Mouse (Mus musculus): ENCODE measurements around the gene Slc22a5.
A peak's percentile ranks its signal among the peaks of the same experiment; 100 is the strongest.
"Not testable (repeated sequence)": the region's sequence is repeated elsewhere in the genome, so short reads cannot be mapped to it uniquely, and the experiment has no call there.

Slc22a5 gene

DNA sequence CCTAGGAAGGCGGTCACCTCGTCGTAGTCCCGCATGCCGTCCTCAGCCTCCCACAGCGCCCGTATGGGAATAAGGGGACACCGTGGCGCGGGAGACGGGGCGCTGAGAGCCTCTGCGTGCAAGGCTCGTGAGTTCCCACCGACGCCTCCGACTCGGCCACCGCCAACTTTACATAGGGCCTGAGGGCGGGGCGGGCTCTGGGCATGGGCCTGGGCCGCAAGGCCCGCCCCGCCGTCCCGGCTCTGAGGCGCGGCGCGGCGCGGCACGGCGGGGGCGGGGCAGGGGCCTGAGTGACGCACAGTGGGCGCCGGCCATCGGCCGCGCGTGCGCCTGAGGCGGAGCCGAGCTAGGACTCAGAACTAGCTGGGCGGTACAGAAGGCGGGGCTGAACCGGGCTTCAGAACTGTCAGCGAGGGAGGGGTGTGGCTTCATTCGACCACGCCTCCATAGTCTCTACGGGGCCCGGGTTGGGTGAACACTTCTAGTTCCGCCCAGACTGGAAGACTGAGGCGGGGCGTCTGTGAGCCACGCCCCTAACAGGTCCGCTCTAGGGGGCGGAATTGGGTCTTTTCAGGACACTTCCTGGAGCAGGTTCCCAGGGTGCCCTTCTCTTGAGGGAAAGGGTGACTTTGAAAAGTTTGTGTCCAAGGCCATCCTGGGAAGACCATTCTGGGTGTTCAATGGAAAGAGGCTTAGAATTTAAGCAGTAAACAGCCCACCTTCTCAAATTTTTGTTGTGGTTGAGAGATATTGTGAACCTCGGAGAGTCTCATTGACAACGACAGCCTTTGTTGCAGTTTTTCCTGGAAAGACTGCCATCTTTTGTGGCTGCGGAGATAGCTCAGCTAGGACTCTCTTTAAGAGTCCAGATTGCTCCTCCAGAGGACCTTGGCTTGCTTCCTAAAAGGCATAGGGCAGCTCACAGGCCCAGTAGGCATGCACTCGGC is at the start of gene Slc22a5:
Slc22a5 (minus strand) TSS at position 156 of the 947 bp plus-strand sequence.
- DNase-seq (ENCODE audit: low read depth) = peak; percentile 99

DNA sequence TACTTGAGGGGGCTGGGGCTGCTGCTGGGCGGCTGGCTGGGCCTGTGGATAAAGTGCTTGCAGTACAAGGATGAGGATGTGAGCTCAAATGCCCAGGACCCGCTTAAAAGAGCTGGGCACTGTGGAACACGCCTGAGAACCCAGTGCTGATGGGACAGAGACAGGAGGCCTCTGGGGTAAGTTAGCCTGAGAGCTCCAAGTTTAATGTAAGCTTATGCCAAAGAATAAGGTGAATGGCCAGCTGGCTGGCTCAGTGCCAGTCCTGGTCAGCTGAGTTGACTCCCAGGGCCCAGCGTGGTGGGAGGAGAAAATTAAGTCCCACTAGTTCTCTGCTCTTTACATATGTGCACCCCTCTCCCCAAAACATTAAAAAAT is 40.5 kb upstream of the Slc22a5 start:
- DNase-seq (ENCODE audit: low read depth) = not testable (repeated sequence)

DNA sequence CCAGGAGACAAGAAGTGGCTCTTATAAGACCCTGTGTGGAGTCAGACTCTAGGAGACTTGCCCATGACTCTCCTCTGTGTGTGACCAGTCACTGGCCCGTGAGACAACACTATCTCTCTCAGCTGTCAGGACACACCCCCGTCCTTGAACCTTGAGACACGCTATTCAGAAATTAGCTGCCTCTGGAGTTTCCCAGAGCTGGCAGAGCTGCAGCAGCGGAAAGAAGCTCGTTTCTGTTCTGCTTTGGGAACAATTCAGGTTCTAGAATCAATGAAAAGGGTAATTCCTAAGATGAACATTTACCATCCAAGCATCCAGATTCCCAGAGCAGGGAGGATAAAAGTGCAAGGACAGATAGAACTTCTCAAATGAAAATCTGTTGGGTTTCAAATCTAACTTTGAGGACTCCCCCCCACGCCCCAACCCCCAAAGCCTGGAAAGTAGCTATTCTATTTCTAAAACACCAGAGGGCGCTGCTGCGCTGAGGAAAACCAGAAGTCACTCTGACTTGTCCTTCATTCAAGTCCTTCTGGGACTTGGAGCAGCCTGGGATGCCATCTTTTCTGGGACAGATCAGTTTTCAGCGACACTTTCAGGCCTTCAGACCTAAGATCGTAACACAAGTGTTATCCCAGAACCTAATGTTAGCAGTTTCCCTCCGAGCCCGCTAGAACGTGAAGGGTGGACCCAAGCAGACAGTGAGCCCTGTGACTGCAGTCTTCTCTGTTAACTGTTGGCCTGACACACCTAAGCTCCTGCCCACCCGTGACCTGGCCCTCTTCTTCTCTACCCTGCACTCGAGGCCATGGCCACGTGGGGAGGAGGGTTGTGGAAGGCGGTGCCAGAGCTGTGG is 39.9 kb upstream of the Slc22a5 start:
- DNase-seq (ENCODE audit: low read depth) = peak; percentile 35

DNA sequence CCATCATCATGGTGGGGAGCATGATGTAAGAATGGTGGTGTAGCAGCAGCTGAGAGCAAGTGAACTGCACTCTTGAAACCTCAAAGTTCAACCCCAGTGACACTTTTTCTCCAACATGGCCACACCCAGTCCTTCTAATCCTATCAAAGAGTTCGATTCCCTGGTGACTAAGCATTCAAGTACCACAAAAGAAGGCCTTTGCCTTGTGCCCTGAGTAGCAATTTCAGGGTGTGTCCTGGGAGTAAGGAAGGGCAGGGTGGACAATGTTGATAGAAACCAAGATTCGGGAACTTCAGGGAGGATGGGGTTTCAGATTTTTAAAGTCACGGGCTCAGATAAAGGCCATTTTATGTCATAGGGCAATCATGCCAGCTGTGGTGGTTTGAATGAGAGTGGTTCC is 38.3 kb upstream of the Slc22a5 start:
- DNase-seq (ENCODE audit: low read depth) = no peak

DNA sequence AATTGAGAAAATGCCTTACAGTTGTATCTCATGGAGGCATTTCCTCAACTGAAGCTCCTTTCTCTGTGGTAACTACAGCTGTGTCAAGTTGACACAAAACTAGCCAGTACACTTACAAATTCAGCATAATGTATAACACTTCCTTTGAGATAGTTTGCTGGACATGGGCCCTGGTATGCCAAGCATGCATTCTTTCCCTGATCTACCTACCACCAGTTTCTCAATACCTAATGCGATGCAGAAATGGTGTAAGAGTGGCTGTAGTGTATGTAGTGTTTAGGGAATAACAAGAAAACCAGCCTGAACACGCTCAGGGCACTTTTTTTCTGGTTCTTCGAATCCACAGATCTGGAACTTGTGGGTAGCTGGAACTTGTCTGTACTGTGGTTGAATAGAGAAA is 37.1 kb upstream of the Slc22a5 start:
- DNase-seq (ENCODE audit: low read depth) = no peak

DNA sequence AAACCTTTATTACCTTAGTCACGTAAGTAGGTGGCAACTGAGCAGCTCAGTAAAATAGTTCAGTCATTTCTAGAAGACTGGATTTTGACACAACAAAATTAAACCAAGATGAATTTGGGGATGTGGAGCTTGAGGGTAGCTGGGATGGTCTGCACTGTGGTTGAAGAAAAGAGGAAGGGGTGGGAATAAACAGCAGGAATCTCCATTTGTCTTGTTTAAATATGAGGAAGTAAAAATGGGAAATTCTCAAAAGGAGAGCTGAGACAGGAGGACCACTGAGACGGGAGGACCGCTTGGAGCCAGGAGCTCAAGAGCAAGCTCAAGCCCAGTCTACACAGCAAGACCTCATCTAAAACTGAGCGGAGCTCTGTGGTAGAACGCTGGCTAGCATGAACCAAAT is 34.8 kb upstream of the Slc22a5 start:
- DNase-seq (ENCODE audit: low read depth) = no peak

DNA sequence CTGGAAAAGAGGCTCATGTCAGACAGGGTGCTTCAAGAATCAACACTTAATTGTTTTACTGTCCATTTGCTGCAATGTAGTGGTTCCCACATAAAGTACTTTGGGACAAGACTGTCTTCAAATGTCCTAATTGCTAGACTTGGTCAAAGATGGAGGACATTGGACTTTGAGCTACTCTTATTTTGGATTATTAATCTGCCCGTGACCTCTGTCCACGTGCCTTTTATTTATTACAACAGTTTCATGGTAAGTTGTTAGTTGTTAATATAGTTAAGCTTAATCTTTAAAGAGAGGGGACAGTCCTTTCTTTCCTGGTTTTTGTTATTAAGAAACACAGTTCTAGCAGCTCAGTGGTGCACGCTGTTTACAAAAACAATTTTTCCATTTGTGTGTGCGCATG is 27.4 kb upstream of the Slc22a5 start:
- no peak for DNase-seq (ENCODE audit: low read depth)

DNA sequence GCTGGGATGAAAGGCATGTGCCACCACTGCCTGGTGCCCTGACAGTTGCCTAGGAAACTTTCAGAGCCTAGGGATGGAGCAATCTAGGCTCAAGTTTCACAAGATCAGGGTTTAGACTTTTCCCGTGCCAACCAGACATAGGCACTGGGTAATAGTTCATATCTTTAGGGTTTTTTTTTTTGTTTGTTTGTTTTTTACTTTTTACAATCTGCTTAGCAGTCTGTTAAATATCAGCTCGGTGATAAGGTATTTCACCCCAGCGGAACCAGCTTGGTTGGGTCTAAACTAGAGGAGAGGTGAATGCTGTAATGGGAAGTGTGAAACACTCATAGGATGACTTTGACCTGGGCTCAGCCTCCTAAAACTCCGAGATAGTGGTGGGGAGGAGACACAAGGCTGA is 19.6 kb upstream of the Slc22a5 start:
- no peak for DNase-seq (ENCODE audit: low read depth)

DNA sequence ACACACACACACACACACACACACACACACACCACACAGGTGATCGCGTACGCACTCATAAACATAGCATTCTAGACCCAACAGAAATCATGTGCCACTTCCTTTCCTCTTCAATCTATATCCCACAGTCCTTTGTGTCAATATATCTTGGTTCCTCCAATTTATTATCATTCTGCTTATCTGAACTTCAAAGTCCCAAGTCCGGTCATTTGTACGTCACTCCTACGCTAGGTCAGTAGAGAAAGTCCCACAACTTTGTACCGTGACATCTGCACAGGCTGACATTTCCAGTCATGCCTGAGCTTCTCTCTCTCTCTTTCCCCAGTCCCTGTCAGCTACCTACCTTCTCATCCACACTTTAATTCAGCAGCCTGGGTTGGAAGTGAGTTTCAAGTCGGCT is 17.2 kb upstream of the Slc22a5 start:
- DNase-seq (ENCODE audit: low read depth) = no peak

DNA sequence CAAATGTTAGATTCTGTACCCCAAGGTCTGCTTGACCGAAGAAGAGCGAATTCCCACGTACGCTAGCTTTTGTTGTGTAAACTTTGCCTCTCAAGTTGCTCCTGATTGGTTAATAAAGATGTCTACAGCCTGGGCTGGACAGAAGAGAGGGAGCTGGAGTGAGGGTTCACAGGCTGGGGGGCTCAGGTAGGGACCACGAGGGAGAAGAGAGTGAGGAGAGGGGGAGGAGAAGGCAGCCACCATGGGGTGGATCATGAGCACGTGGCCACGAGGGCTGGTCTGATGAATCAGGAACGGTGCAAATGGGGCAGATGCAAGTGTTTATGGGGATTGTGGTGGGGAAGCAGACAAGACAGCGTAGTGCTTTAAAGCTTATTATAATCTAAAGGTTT is 13.1 kb upstream of the Slc22a5 start:
- no peak for DNase-seq (ENCODE audit: low read depth)

DNA sequence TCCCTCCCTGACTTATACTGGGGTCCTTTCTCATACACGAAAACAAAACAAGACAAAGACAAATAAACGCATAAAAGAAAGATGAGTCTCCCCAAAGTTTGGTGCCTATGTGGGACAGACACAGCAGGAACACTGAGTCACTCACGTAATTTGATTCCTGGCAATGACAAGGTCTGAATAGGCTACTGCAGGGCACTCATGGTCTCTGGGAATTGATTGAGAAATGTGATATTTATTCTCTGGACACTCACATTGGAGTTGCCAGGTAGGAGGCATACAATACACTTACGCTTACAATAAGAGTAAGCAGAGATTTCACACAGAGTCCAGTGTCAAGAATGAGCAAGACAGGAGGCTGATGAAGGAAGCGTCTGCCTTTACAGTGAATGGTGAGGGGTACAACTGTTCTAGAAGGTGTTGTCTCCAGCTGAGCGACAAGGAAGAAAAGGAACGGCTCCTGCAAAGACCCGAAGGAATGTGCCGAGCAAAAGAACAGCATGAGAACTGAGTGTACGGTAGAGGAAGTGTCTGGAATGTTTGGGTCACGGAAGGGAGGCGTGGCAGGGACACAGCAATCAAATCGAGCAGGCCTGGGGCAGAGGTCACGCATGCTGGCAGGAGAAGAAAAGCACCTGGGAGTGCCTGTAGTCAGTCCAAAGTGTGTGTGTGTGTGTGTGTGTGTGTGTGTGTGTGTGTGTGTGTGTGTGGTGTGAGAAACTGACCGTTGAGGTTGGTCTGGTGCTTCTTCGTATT is 12.5 kb upstream of the Slc22a5 start:
- no peak for DNase-seq (ENCODE audit: low read depth)

DNA sequence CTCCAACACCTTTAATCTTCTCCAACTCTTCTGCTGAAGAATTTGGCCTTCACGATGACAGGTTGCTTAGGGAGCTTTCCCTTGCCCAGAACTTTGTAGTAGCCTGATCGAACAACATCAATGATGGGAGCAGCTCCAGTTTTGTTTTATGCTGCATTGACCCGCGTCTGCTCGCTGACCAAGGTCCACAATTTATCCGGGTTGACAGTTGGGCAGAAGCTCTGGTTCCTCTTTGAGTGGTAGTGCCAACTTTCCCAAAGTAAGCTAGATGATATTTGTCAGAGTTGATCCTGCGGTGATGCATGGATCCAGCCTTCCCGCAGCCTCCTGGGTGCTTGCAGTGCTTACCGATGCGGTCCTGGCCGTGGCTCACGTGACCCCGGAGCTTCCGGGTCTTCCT is 11.3 kb upstream of the Slc22a5 start:
- no peak for DNase-seq (ENCODE audit: low read depth)

DNA sequence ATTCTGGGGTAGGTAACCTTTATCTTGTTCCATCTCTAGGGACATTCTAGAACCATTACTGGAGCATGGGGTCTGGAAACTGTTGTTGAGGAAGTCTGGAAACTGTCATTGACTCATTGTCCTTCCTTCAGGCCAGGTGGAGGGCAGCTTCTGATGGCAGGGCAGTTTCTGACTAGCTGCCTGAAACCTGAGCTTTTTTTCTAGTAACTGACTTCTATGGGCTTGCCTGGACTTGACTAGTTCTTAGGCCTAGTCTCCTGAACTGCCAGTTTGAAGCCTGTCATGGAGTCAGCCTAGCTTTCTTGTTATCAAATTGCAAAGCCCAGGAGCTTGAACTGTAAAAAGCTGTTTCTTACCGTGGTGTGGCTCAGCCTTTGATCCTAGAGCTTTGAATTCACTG is 9.5 kb upstream of the Slc22a5 start:
- DNase-seq (ENCODE audit: low read depth) = no peak

DNA sequence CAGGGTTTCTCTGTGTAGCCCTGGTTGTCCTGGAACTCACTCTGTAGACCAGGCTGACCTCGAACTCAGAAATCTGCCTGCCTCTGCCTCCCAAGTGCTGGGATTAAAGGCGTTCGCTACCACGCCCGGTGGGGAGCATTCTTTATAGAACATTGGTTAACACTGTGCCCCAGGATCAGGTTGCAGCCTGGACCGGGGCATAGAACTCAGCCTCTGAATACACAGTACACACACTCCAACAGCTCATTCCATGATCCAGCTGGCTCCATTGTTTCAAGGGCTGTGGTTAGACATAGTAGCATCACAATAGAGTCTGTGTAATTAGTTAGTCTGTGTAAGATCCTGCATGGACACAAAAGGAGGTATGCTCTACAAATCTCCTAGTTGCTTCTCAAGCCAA is 8.5 kb upstream of the Slc22a5 start:
- DNase-seq (ENCODE audit: low read depth) = no peak

DNA sequence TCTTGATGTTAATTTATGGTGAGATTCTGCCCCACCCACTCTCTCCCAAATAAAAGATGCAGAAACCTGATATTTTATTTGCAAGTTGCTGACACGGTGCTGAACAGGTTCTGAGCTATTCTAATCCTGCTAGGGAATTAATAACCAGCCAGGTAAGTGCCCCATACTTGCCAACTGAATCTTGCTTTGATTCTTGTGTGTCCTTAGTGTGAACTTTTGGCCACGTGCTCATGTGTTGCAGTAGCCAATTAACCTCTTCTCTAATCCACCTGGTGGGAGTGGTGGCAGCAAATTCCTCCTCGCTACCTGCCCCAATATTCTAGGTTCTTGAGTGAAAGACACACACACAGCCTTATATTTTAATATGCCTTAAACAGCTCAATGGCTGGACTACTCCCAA is 7.5 kb upstream of the Slc22a5 start:
- no peak for DNase-seq (ENCODE audit: low read depth)

DNA sequence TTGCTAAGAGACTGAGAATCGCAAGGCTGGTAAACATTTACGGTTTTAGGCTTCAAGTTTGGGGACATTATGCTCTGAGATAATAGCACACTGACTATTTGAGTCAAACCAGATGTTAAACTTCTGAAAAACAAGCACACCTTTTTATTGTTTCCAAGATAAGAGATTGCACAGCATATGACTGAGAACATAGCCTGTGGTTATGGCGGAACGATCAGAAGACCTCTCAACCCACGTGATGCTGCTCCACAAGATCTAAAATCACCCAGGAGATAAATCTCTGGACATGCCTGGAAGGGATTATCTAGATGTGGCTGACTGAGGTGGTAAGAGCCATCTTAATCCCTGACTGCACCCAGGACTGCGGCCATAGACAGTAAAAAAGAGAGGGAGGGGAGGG is 5.5 kb upstream of the Slc22a5 start:
- no peak for DNase-seq (ENCODE audit: low read depth)

DNA sequence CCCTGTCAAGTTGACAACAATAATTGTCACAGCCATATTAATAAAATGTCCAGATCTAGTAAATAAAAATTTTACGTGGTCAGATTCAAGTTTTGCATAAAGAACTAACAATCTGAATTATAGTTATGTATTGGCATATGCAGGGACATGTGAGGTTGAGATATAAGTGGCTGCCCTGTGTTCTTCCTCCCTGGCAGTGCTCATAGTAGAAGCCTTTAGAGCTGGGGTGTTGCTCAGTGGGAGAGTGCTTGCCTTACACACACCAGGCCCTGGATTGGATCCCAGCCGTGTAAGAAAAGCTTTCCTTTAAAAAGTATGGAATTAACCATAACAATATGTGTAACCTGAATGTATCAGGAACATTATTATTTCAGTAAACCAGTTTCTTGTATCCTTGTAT is 2.0 kb upstream of the Slc22a5 start:
- DNase-seq (ENCODE audit: low read depth) = no peak

DNA sequence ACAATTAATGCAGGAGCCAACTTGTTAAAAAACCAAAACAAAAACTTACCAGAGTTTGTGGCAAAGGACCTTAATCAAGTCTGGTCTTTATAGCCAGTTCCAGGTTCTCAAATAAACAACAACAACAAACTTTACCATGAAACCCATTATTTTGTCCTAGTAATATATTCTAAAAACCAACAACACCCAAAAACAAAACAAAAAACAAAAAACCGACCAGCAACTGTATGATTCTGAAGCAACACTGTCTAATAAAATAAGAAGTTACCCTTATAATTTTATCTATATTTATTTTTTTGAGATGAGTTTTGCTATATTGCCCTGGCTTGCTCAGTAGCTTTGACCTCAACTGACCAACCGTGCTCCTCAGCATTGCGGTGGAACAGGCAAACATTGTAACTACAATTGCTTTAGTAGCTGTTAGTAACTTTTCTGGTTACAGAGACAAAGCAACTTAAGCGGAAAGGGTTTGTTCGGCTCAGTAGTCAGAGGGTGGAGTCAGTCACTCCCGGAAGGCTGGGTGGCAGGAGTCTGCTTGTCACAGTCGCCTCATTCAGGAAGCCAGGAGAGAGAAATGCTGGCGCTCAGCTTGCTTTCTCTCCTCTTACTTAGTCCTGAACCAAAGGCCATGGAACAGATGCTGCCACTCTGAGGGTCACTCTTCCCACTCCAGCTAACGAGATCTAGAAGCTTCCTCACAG is 1.4 kb upstream of the Slc22a5 start:
- peak; percentile 48 for DNase-seq (ENCODE audit: low read depth)

DNA sequence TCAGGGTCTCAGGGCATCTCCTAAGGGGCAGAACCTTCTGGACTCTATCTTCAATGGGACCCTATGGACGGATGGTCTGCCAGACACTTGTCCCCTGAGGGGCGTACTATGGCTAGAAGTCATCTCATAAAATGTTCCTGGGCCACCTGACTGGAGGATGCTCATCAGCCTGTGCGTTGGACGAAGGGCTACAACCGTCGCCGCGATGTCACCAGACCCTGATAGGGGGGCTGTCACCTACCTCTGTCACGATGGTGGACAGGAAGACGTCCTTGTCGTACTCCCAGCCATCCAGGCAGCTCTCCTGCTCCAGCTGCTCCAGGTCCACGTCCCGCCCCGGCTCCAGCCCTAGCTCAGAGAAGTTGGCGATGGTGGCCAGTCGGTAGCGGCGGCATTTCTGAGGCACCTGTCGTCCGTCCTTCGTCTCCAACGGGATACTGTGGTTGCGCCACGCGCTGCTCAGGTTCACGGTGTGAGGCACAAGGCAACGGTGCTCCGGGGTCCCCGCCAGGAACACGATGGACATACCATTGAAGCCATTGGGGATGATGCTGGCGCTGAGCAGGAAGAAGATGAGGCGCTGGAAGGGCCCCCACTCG is 455 bp downstream of the Slc22a5 start:
- DNase-seq (ENCODE audit: low read depth) = no peak

DNA sequence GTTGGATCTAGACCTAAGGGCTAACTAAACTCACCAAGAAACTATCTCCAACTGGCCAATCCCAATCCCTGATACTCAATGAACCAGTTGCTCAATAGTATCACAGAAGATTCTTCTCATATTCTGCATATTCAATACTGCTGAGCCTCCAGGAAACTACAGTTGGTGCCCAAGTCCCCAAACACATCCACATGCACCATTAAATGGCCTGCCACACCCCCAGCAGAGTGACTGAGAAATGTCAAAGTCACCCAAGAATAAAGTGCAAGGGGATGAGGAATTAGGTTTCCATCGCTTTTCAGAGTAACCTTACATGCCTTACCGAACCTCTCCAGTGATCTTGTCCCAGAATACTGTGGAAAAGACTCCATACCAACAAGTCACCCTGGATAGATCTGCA is 1.2 kb downstream of the Slc22a5 start:
- DNase-seq (ENCODE audit: low read depth) = no peak

DNA sequence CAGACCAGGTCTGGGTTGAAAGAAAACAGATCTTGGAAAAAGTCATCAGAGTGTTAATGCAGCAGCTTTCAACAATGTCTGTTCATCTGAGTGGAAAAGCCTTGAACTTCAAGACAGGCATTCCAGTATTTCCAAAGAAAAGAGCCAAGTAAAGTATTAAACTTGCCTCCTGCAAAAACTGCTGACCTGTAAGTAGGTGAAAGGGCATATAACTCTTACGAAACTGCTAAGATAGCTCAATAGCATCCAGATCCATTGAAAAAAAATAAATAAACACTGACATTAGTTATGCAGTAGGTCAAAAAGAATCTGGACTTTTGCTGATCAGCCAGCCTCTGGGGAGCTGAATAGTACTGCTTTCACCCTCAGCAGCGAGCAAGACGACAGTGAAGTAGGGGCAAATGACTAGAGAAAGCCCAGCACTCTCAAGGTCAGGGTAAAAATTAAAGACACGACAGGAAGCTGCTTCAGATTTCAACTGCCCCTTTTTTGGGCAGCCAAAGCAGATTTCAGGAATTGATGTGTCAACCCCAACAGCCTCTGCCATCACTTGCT is 2.3 kb downstream of the Slc22a5 start:
- no peak for DNase-seq (ENCODE audit: low read depth)
